Comparison of ENCODE assay signal across 23 mouse cellular contexts in the genomic region with DNA sequence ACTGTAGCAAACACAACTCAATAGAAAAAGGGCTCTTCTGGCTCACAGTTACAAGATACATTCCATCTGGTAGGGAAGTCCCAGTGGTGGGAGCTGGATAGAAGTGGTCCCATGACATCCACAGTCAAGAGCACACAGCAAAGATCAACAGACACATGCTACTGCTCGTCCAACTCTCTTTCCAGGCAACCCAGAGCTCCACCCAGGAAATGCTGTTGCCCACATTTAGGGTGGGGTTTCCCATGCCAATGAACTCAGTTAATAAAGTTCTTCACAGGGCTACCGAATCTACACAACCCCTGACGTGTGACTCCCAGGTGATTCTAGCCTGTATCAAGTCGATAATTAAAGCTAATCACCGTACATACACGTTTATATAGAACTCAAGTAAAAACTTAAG. TPM values are rescaled to one million over a fixed set of nuclear protein-coding genes. Genes with fewer than 3 reads are reported as not detected.
DNase-seq lines count a peak whose midpoint lies in the region; ATAC-seq and TF ChIP-seq lines count a peak whose summit lies in the region.
"Had no signal": no experiment of that assay in that cellular context is flagged by ENCODE, and none has a peak within 500 bp of the region (broad histone marks: within the 10 kb centered on the region; RNA-seq: fewer than 3 reads in every experiment).

No protein-coding gene starts in this region.

- peak; percentile 53 for ATAC-seq in intestine, embryonic 15.5 days
- ATAC-seq in kidney, embryonic 14.5 days (ENCODE audit: low FRiP score, low TSS enrichment): no peak
- no peak for ATAC-seq in midbrain, embryonic 13.5 days
- ATAC-seq: forebrain, postnatal 0 days had no signal

- TF ChIP-seq CTCF in MEL (IDR thresholded peaks at IDR 0.05 in 2 of 3, conservative IDR thresholded peaks at IDR 0.05 in 1 of 3; ENCODE audit: control insufficient read depth in 1 of 3, insufficient read depth in 1 of 3, low read depth in 2 of 3, low read length in 3 of 3, poor library complexity in 1 of 3, severe bottlenecking in 1 of 3): no peak

- no peak overlapping the region for H3K4me2 ChIP-seq in intestine, embryonic 15.5 days (replicated peaks)
- H3K4me2 ChIP-seq in kidney, embryonic 14.5 days (replicated peaks; ENCODE audit: low read depth, low read length): no peak overlapping the region
- no peak overlapping the region for H3K4me2 ChIP-seq in midbrain, embryonic 13.5 days (replicated peaks)
- H3K4me2 ChIP-seq: embryonic facial prominence, embryonic 13.5 days; hindbrain, embryonic 12.5 days had no signal

- no peak for TF ChIP-seq RAD21 in MEL (IDR thresholded peaks at IDR 0.05; ENCODE audit: low read depth, low read length)

- TF ChIP-seq POLR2A in MEL (IDR thresholded peaks at IDR 0.05; ENCODE audit: control insufficient read depth in 1 of 2, insufficient read depth in 1 of 2, low read depth in 1 of 2, low read length in 2 of 2, poor library complexity in 1 of 2): peak in 1 of 2 experiments; percentile 50; a peak in 1 of 4 replicates

- WGBS in intestine, embryonic 15.5 days: 73% methylated on average over 6 of the region's 6 CpGs
- WGBS in kidney, embryonic 14.5 days: 87% methylated on average over 6 of the region's 6 CpGs
- 89% methylated on average over 6 of the region's 6 CpGs for WGBS in midbrain, embryonic 13.5 days

- peak overlapping the region; percentile 41 for H3K9ac ChIP-seq in MEL (ENCODE audit: control insufficient read depth, low read depth, low read length, poor library complexity, severe bottlenecking)
- H3K9ac ChIP-seq in intestine, embryonic 15.5 days: no peak overlapping the region; the same call in 1 of the 2 replicates
- H3K9ac ChIP-seq in kidney, embryonic 14.5 days (ENCODE audit: low read depth, low read length): no peak overlapping the region
- H3K9ac ChIP-seq in midbrain, embryonic 13.5 days (replicated peaks): no peak overlapping the region
- H3K9ac ChIP-seq: embryonic facial prominence, embryonic 13.5 days; forebrain, postnatal 0 days; hindbrain, embryonic 12.5 days had no signal

- H3K36me3 ChIP-seq in MEL (ENCODE audit: control insufficient read depth in 1 of 2, insufficient read depth in 2 of 2, low read length in 2 of 2): peaks cover 0 to 34% of the 10 kb centered on the region in 2 experiments; a peak in 2 of 4 replicates
- peaks cover 3% of the 10 kb centered on the region for H3K36me3 ChIP-seq in intestine, embryonic 15.5 days
- H3K36me3 ChIP-seq in megakaryocyte, embryonic 14.5 days (replicated peaks; ENCODE audit: low read length): peaks cover 27% of the 10 kb centered on the region
- peaks cover 16% of the 10 kb centered on the region; the same call in 1 of the 2 replicates for H3K36me3 ChIP-seq in kidney, embryonic 14.5 days (ENCODE audit: control insufficient read depth, insufficient read depth, low read length)
- peaks cover 9% of the 10 kb centered on the region; the same call in 1 of the 2 replicates for H3K36me3 ChIP-seq in midbrain, embryonic 13.5 days

- peak overlapping the region; percentile 67 for H3K27ac ChIP-seq in MEL (ENCODE audit: control insufficient read depth, low read depth, low read length)
- 0 out of 2 replicates have a peak overlapping the region, but pooled peaks have one; percentile 36 for H3K27ac ChIP-seq in intestine, embryonic 15.5 days
- H3K27ac ChIP-seq in kidney, embryonic 14.5 days (ENCODE audit: low read depth, low read length): no peak overlapping the region
- H3K27ac ChIP-seq in midbrain, embryonic 13.5 days: no peak overlapping the region
- H3K27ac ChIP-seq: embryonic facial prominence, embryonic 13.5 days; gastrocnemius, adult 2 months; hindbrain, embryonic 12.5 days; left cerebral cortex, adult 2 months had no signal

- H3K27me3 ChIP-seq in MEL (ENCODE audit: control insufficient read depth in 1 of 2, insufficient read depth in 2 of 2, low read length in 2 of 2): no peaks in the 10 kb centered on the region
- no peaks in the 10 kb centered on the region for H3K27me3 ChIP-seq in intestine, embryonic 15.5 days (replicated peaks)
- H3K27me3 ChIP-seq in megakaryocyte, embryonic 14.5 days (replicated peaks): no peaks in the 10 kb centered on the region
- no peaks in the 10 kb centered on the region for H3K27me3 ChIP-seq in kidney, embryonic 14.5 days (ENCODE audit: control insufficient read depth, insufficient read depth, low read length)
- peaks cover 7% of the 10 kb centered on the region; the same call in 1 of the 2 replicates for H3K27me3 ChIP-seq in midbrain, embryonic 13.5 days
- H3K27me3 ChIP-seq: embryonic facial prominence, embryonic 13.5 days had no signal

- H3K4me1 ChIP-seq in MEL (ENCODE audit: control insufficient read depth in 1 of 2, insufficient read depth in 2 of 2, low read length in 2 of 2): peaks cover 12 to 33% of the 10 kb centered on the region in 2 experiments
- H3K4me1 ChIP-seq in intestine, embryonic 15.5 days (replicated peaks): peaks cover 7% of the 10 kb centered on the region; the same call in 1 of the 2 replicates
- H3K4me1 ChIP-seq in megakaryocyte, embryonic 14.5 days: peaks cover 74% of the 10 kb centered on the region
- H3K4me1 ChIP-seq in kidney, embryonic 14.5 days (ENCODE audit: control insufficient read depth, insufficient read depth, low read length): 0 out of 2 replicates have a peak, but pooled peaks cover 3% of the 10 kb centered on the region
- H3K4me1 ChIP-seq in midbrain, embryonic 13.5 days (replicated peaks): peaks cover 13% of the 10 kb centered on the region

- TF ChIP-seq EP300 in MEL (IDR thresholded peaks at IDR 0.05; ENCODE audit: low read depth in 1 of 2, low read length in 2 of 2): 0 out of 4 replicates have a peak, but pooled peaks of 1 of the 2 experiments have one; percentile 43

- no peaks in the 10 kb centered on the region for H3K9me3 ChIP-seq in MEL (replicated peaks; ENCODE audit: insufficient read depth, low read length)
- no peaks in the 10 kb centered on the region for H3K9me3 ChIP-seq in intestine, embryonic 15.5 days
- no peaks in the 10 kb centered on the region for H3K9me3 ChIP-seq in megakaryocyte, embryonic 14.5 days
- no peaks in the 10 kb centered on the region for H3K9me3 ChIP-seq in kidney, embryonic 14.5 days (ENCODE audit: control insufficient read depth, low read length)
- no peaks in the 10 kb centered on the region for H3K9me3 ChIP-seq in midbrain, embryonic 13.5 days
- H3K9me3 ChIP-seq: embryonic facial prominence, embryonic 13.5 days; hindbrain, embryonic 12.5 days had no signal

- DNase-seq in 416B (ENCODE audit: low read depth): peak; percentile 50
- peak; percentile 82 for DNase-seq in MEL (ENCODE audit: low read depth, low spot score)
- no peak for DNase-seq in ovary, postnatal 36 days (ENCODE audit: low spot score)
- DNase-seq in kidney, adult 8-10 months: no peak
- DNase-seq: adrenal gland, postnatal 10 days; cerebellum, adult 2 months; forebrain, postnatal 0 days; gastrocnemius, adult 2 months; heart, adult 18-20 months; kidney, adult 11 months; kidney, postnatal 14 days; lung, adult 18-20 months; lung, postnatal 36 days; midbrain, embryonic 14.5 days; right cerebral cortex, postnatal 14 days; thymus, adult 18-20 months had no signal

- H3K4me3 ChIP-seq in MEL (ENCODE audit: control insufficient read depth in 1 of 2, insufficient read depth in 1 of 2, low read depth in 2 of 2, low read length in 2 of 2): peak overlapping the region; percentile 3 to 20; a peak in 2 of 4 replicates
- no peak overlapping the region for H3K4me3 ChIP-seq in intestine, embryonic 15.5 days (replicated peaks)
- peak overlapping the region; percentile 62 for H3K4me3 ChIP-seq in megakaryocyte, embryonic 14.5 days (replicated peaks)
- H3K4me3 ChIP-seq in kidney, embryonic 14.5 days (ENCODE audit: low read length): no peak overlapping the region
- no peak overlapping the region for H3K4me3 ChIP-seq in midbrain, embryonic 13.5 days (replicated peaks)
- H3K4me3 ChIP-seq: embryonic facial prominence, embryonic 13.5 days; gastrocnemius, adult 2 months; hindbrain, embryonic 12.5 days; left cerebral cortex, adult 2 months had no signal

- H3K79me2 ChIP-seq in MEL (ENCODE audit: control insufficient read depth, insufficient read depth, low read length, poor library complexity): peaks cover 11% of the 10 kb centered on the region

TF ChIP-seq in MEL, 35 proteins besides CTCF, POLR2A, EP300 and RAD21 (continues in another document):
- TF ChIP-seq ETS1 (IDR thresholded peaks at IDR 0.05; ENCODE audit: low read depth, low read length) (peak; percentile 45; the same call in 1 of the 2 replicates), NELFE (IDR thresholded peaks at IDR 0.05; ENCODE audit: low read depth, low read length) (peak; percentile 14; the same call in 1 of the 2 replicates), E2F4 (IDR thresholded peaks at IDR 0.05; ENCODE audit: borderline replicate concordance, low read depth, low read length) (no peak), MAFK (IDR thresholded peaks at IDR 0.05; ENCODE audit: borderline replicate concordance, low read depth, low read length) (no peak), UBTF (IDR thresholded peaks at IDR 0.05; ENCODE audit: borderline replicate concordance, insufficient read depth, low read depth, low read length) (no peak), POLR2AphosphoS2 (IDR thresholded peaks at IDR 0.05; ENCODE audit: low read length) (no peak), SIN3A (IDR thresholded peaks at IDR 0.05; ENCODE audit: low read length) (peak; percentile 38), BHLHE40 (IDR thresholded peaks at IDR 0.05; ENCODE audit: borderline replicate concordance, low read depth, low read length) (no peak), TBP (IDR thresholded peaks at IDR 0.05; ENCODE audit: low read depth, low read length) (peak; percentile 63; the same call in 1 of the 2 replicates)

RNA-seq across cellular contexts. Expression of gene Baz2b, which starts 5.5 kb away (rescaled TPM):
- total RNA-seq in MEL (2012; rRNA removed): 5.5 and 5.7 TPM in 2 replicates
- polyA plus RNA-seq in MEL (2012; ENCODE audit: insufficient read depth in 1 of 2, insufficient read length in 2 of 2, low read depth in 1 of 2, low replicate concordance in 2 of 2, missing spikeins in 1 of 2): 10 to 100 TPM in 1 of 2 experiments, not detected in 1; 11.4 TPM
- polyA plus RNA-seq in intestine, embryonic 15.5 days (2015; fragmentation: Nextera tagmentation; extraction: Ambion mirVana): 43.4 and 46.3 TPM in 2 replicates
- polyA plus RNA-seq in megakaryocyte, embryonic 14.5 days (2012; ENCODE audit: insufficient read depth, low replicate concordance): 17.1 TPM in 1 of 2 replicates, not detected in the other
- polyA plus RNA-seq in kidney, embryonic 14.5 days (2014; fragmentation: Nextera tagmentation; extraction: Ambion mirVana): 45.6 and 70.4 TPM in 2 replicates
- 98.1 and 103 TPM in 2 replicates for polyA plus RNA-seq in midbrain, embryonic 13.5 days (2015; fragmentation: Nextera tagmentation; extraction: Ambion mirVana)

RNA-seq across cellular contexts. Expression of gene March7, which starts 5.5 kb away (rescaled TPM):
- total RNA-seq in MEL (2012; rRNA removed): 36.4 and 42.6 TPM in 2 replicates
- 10 to 100 TPM in 1 of 2 experiments, not detected in 1; 32.3 TPM for polyA plus RNA-seq in MEL (2012; ENCODE audit: insufficient read depth in 1 of 2, insufficient read length in 2 of 2, low read depth in 1 of 2, low replicate concordance in 2 of 2, missing spikeins in 1 of 2)
- polyA plus RNA-seq in intestine, embryonic 15.5 days (2015; fragmentation: Nextera tagmentation; extraction: Ambion mirVana): 58.7 and 69.3 TPM in 2 replicates
- 0.88 and 1.2 TPM in 2 replicates for polyA plus RNA-seq in megakaryocyte, embryonic 14.5 days (2012; ENCODE audit: insufficient read depth, low replicate concordance)
- polyA plus RNA-seq in kidney, embryonic 14.5 days (2014; fragmentation: Nextera tagmentation; extraction: Ambion mirVana): 52.6 and 81.2 TPM in 2 replicates
- polyA plus RNA-seq in midbrain, embryonic 13.5 days (2015; fragmentation: Nextera tagmentation; extraction: Ambion mirVana): 95.4 and 105 TPM in 2 replicates

Comparison
In these comparisons a context has a peak if more than half of its experiments do, and no peak if none do; other contexts are left out.
1. DNase-seq: peak in 416B (single experiment) and MEL (single experiment); none in ovary, postnatal 36 days (single experiment) and kidney, adult 8-10 months (0 of 2).
2. H3K27ac ChIP-seq: peak in MEL (single experiment) and intestine, embryonic 15.5 days (single experiment); none in kidney, embryonic 14.5 days (single experiment) and midbrain, embryonic 13.5 days (single experiment).
3. H3K4me3 ChIP-seq: peak in MEL (2 of 2) and megakaryocyte, embryonic 14.5 days (single experiment); none in intestine, embryonic 15.5 days (single experiment), kidney, embryonic 14.5 days (single experiment) and midbrain, embryonic 13.5 days (single experiment).
4. RNA of gene March7, which starts 5.5 kb away (polyA plus RNA-seq): 95.4 to 105 TPM in midbrain, embryonic 13.5 days, 52.6 to 81.2 TPM in kidney, embryonic 14.5 days, 58.7 to 69.3 TPM in intestine, embryonic 15.5 days and 32.3 TPM in MEL; 0.88 to 1.2 TPM in megakaryocyte, embryonic 14.5 days; every median in the first group is over 10 times any median in the second.